Mouse (Mus musculus): ENCODE measurements around the gene Snap91. TPM values are rescaled to one million over a fixed set of nuclear protein-coding genes. Genes with fewer than 3 reads are reported as not detected.

Gene Snap91
- polyA plus RNA-seq, 1 experiment: 0.53 TPM

- Histone ChIP-seq H3K4me1 (ENCODE audit: control insufficient read depth, insufficient read depth, insufficient read length) (no peaks in the 10 kb centered on the region), H3K36me3 (ENCODE audit: control insufficient read depth, insufficient read depth, low read length) (no peaks in the 10 kb centered on the region), H3K27me3 (ENCODE audit: control insufficient read depth, insufficient read depth, low read length) (no peaks in the 10 kb centered on the region), H3K27ac (ENCODE audit: insufficient read depth, low read length) (no peak overlapping the region), H3K4me3 (ENCODE audit: extremely low read depth, insufficient read depth, insufficient read length) (no peak overlapping the region)
- no peak for DNase-seq (ENCODE audit: low read depth in 1 of 2, low spot score in 2 of 2)
- 68% methylated on average over 4 of the region's 4 CpGs for WGBS
- TF ChIP-seq POLR2A (IDR thresholded peaks at IDR 0.05; ENCODE audit: low read depth, low read length) (no peak), CTCF (IDR thresholded peaks at IDR 0.05; ENCODE audit: extremely low read depth, insufficient read depth, insufficient read length, insufficient replicate concordance) (no peak)
These were observed 62.8 kb downstream of the Snap91 start for GRCm38 (mm10) chr9:86817673-86818072.

GRCm38 (mm10) chr9:86814340-86814739, 66.1 kb downstream of the Snap91 start:
- Histone ChIP-seq H3K27ac (ENCODE audit: insufficient read depth, low read length) (no peak overlapping the region), H3K4me3 (ENCODE audit: extremely low read depth, insufficient read depth, insufficient read length) (no peak overlapping the region), H3K27me3 (ENCODE audit: control insufficient read depth, insufficient read depth, low read length) (no peaks in the 10 kb centered on the region), H3K4me1 (ENCODE audit: control insufficient read depth, insufficient read depth, insufficient read length) (no peaks in the 10 kb centered on the region), H3K36me3 (ENCODE audit: control insufficient read depth, insufficient read depth, low read length) (no peaks in the 10 kb centered on the region)
- TF ChIP-seq CTCF (IDR thresholded peaks at IDR 0.05; ENCODE audit: extremely low read depth, insufficient read depth, insufficient read length, insufficient replicate concordance) (no peak), POLR2A (IDR thresholded peaks at IDR 0.05; ENCODE audit: low read depth, low read length) (no peak)
- 80% methylated on average over 6 of the region's 6 CpGs for WGBS
- no peak for DNase-seq (ENCODE audit: low read depth in 1 of 2, low spot score in 2 of 2)

- TF ChIP-seq POLR2A (IDR thresholded peaks at IDR 0.05; ENCODE audit: low read depth, low read length): no peak
- TF ChIP-seq CTCF (IDR thresholded peaks at IDR 0.05; ENCODE audit: extremely low read depth, insufficient read depth, insufficient read length, insufficient replicate concordance): no peak
- DNase-seq (ENCODE audit: low read depth in 1 of 2, low spot score in 2 of 2): no peak
- Histone ChIP-seq H3K36me3 (ENCODE audit: control insufficient read depth, insufficient read depth, low read length) (no peaks in the 10 kb centered on the region), H3K4me1 (ENCODE audit: control insufficient read depth, insufficient read depth, insufficient read length) (no peaks in the 10 kb centered on the region), H3K27me3 (ENCODE audit: control insufficient read depth, insufficient read depth, low read length) (no peaks in the 10 kb centered on the region), H3K27ac (ENCODE audit: insufficient read depth, low read length) (no peak overlapping the region), H3K4me3 (ENCODE audit: extremely low read depth, insufficient read depth, insufficient read length) (no peak overlapping the region)
- 58% methylated on average over 5 of the region's 5 CpGs for WGBS
These were observed 67.1 kb downstream of the Snap91 start for GRCm38 (mm10) chr9:86813327-86813726.

GRCm38 (mm10) chr9:86810696-86811232, 69.7 kb downstream of the Snap91 start:
- 54% methylated on average over 5 of the region's 5 CpGs for WGBS
- H3K36me3 ChIP-seq (ENCODE audit: control insufficient read depth, insufficient read depth, low read length): no peaks in the 10 kb centered on the region
- no peak for DNase-seq (ENCODE audit: low read depth in 1 of 2, low spot score in 2 of 2)
- no peak overlapping the region for H3K4me3 ChIP-seq (ENCODE audit: extremely low read depth, insufficient read depth, insufficient read length)
- TF ChIP-seq CTCF (IDR thresholded peaks at IDR 0.05; ENCODE audit: extremely low read depth, insufficient read depth, insufficient read length, insufficient replicate concordance): no peak
- TF ChIP-seq POLR2A (IDR thresholded peaks at IDR 0.05; ENCODE audit: low read depth, low read length): no peak
- H3K27ac ChIP-seq (ENCODE audit: insufficient read depth, low read length): no peak overlapping the region
- no peaks in the 10 kb centered on the region for H3K27me3 ChIP-seq (ENCODE audit: control insufficient read depth, insufficient read depth, low read length)
- no peaks in the 10 kb centered on the region for H3K4me1 ChIP-seq (ENCODE audit: control insufficient read depth, insufficient read depth, insufficient read length)

- TF ChIP-seq POLR2A (IDR thresholded peaks at IDR 0.05; ENCODE audit: low read depth, low read length) (no peak), CTCF (IDR thresholded peaks at IDR 0.05; ENCODE audit: extremely low read depth, insufficient read depth, insufficient read length, insufficient replicate concordance) (no peak)
- Histone ChIP-seq H3K36me3 (ENCODE audit: control insufficient read depth, insufficient read depth, low read length) (no peaks in the 10 kb centered on the region), H3K4me3 (ENCODE audit: extremely low read depth, insufficient read depth, insufficient read length) (no peak overlapping the region), H3K4me1 (ENCODE audit: control insufficient read depth, insufficient read depth, insufficient read length) (no peaks in the 10 kb centered on the region), H3K27me3 (ENCODE audit: control insufficient read depth, insufficient read depth, low read length) (no peaks in the 10 kb centered on the region), H3K27ac (ENCODE audit: insufficient read depth, low read length) (no peak overlapping the region)
- WGBS: 77% methylated on average over 3 of the region's 3 CpGs
- no peak for DNase-seq (ENCODE audit: low read depth in 1 of 2, low spot score in 2 of 2)
These were observed 70.2 kb downstream of the Snap91 start for GRCm38 (mm10) chr9:86810213-86810612.

GRCm38 (mm10) chr9:86800600-86801163, 79.8 kb downstream of the Snap91 start:
- WGBS: 36% methylated on average over 3 of the region's 3 CpGs
- Histone ChIP-seq H3K4me1 (ENCODE audit: control insufficient read depth, insufficient read depth, insufficient read length) (no peaks in the 10 kb centered on the region), H3K4me3 (ENCODE audit: extremely low read depth, insufficient read depth, insufficient read length) (no peak overlapping the region), H3K36me3 (ENCODE audit: control insufficient read depth, insufficient read depth, low read length) (no peaks in the 10 kb centered on the region), H3K27me3 (ENCODE audit: control insufficient read depth, insufficient read depth, low read length) (no peaks in the 10 kb centered on the region), H3K27ac (ENCODE audit: insufficient read depth, low read length) (no peak overlapping the region)
- TF ChIP-seq POLR2A (IDR thresholded peaks at IDR 0.05; ENCODE audit: low read depth, low read length): no peak
- no peak for TF ChIP-seq CTCF (IDR thresholded peaks at IDR 0.05; ENCODE audit: extremely low read depth, insufficient read depth, insufficient read length, insufficient replicate concordance)
- DNase-seq (ENCODE audit: low read depth in 1 of 2, low spot score in 2 of 2): no peak

- H3K4me3 ChIP-seq (ENCODE audit: extremely low read depth, insufficient read depth, insufficient read length): no peak overlapping the region
- no peaks in the 10 kb centered on the region for H3K4me1 ChIP-seq (ENCODE audit: control insufficient read depth, insufficient read depth, insufficient read length)
- WGBS: 84% methylated on average over 7 of the region's 7 CpGs
- no peaks in the 10 kb centered on the region for H3K27me3 ChIP-seq (ENCODE audit: control insufficient read depth, insufficient read depth, low read length)
- TF ChIP-seq CTCF (IDR thresholded peaks at IDR 0.05; ENCODE audit: extremely low read depth, insufficient read depth, insufficient read length, insufficient replicate concordance): no peak
- TF ChIP-seq POLR2A (IDR thresholded peaks at IDR 0.05; ENCODE audit: low read depth, low read length): no peak
- DNase-seq (ENCODE audit: low read depth in 1 of 2, low spot score in 2 of 2): no peak
- H3K36me3 ChIP-seq (ENCODE audit: control insufficient read depth, insufficient read depth, low read length): no peaks in the 10 kb centered on the region
- H3K27ac ChIP-seq (ENCODE audit: insufficient read depth, low read length): no peak overlapping the region
These were observed 81.4 kb downstream of the Snap91 start for GRCm38 (mm10) chr9:86799099-86799498.

Measured in spleen, adult 2 months (tissue).